Mouse (Mus musculus) erythroblast, adult 5-6 weeks (primary cell): ENCODE results near the gene Uba2. TPM values are rescaled to one million over a fixed set of nuclear protein-coding genes. Genes with fewer than 3 reads are reported as not detected.
A peak's percentile ranks its signal among the peaks of the same experiment; 100 is the strongest.
"Not testable (repeated sequence)": the region's sequence is repeated elsewhere in the genome, so short reads cannot be mapped to it uniquely, and the experiment has no call there.

Experiments used
- ATAC-seq: replicated peaks from 2 replicates; pipeline ENCODE4 v1.8.0; 2016; ENCODE audit warnings: moderate number of reproducible peaks, mild to moderate bottlenecking, moderate TSS enrichment, inconsistent platforms; ENCODE audit not compliant: poor library complexity, low FRiP score, severe bottlenecking
- total RNA-seq, 2 experiments: library from RNA; stranded (forward) in 1 of 2; stranded (reverse) in 1 of 2; fragments of 150-400 nt in 1 of 2; fragments of 200-764, 138-1000 nt in 1 of 2; gene quantifications; 2 replicates each; pipeline versions ENCODE4 v1.2.3 to v1.2.4; 2015 to 2017; ENCODE audit warnings: low replicate concordance in 2 of 2

The Uba2 gene
- total RNA-seq (2015; ENCODE audit: low replicate concordance): 35.2 and 65.0 TPM in 2 replicates
- total RNA-seq (2017; ENCODE audit: low replicate concordance): 49.3 and 70.3 TPM in 2 replicates

GRCm38 (mm10) chr7:34169454-34169853 lies at the start of gene Uba2:
Gene Uba2 (minus strand): TSS chr7:34169599.
- no peak for ATAC-seq

GRCm38 (mm10) chr7:34218496-34218895 lies 49.1 kb upstream of the Uba2 start:
- ATAC-seq: no peak

GRCm38 (mm10) chr7:34216474-34216873 lies 47.1 kb upstream of the Uba2 start:
- no peak for ATAC-seq

- ATAC-seq: no peak
Observed at GRCm38 (mm10) chr7:34215481-34215880, 46.1 kb upstream of the Uba2 start.

- no peak for ATAC-seq
Observed at GRCm38 (mm10) chr7:34214644-34215043, 45.2 kb upstream of the Uba2 start.

GRCm38 (mm10) chr7:34213281-34213680 lies 43.9 kb upstream of the Uba2 start:
- ATAC-seq: no peak

GRCm38 (mm10) chr7:34208027-34208745 lies 38.8 kb upstream of the Uba2 start:
- ATAC-seq: no peak

- ATAC-seq: no peak
Observed at GRCm38 (mm10) chr7:34206331-34206730, 36.9 kb upstream of the Uba2 start.

GRCm38 (mm10) chr7:34202147-34202546 lies 32.7 kb upstream of the Uba2 start:
- ATAC-seq: not testable (repeated sequence)

GRCm38 (mm10) chr7:34200829-34201228 lies 31.4 kb upstream of the Uba2 start:
- ATAC-seq: no peak

GRCm38 (mm10) chr7:34198346-34198745 lies 28.9 kb upstream of the Uba2 start:
- peak; percentile 62; the same call in 1 of the 2 replicates for ATAC-seq

GRCm38 (mm10) chr7:34196132-34197128 lies 27.0 kb upstream of the Uba2 start, which contains the start of gene Pdcd2l:
Gene Pdcd2l (minus strand): TSS chr7:34196661.
- peak; percentile 95 for ATAC-seq

- ATAC-seq: 0 out of 2 replicates have a peak, but pooled peaks have one; percentile 47
Observed at GRCm38 (mm10) chr7:34195632-34196031, 26.2 kb upstream of the Uba2 start.

GRCm38 (mm10) chr7:34192825-34193224 lies 23.4 kb upstream of the Uba2 start:
- ATAC-seq: no peak

GRCm38 (mm10) chr7:34189376-34189989 lies 20.1 kb upstream of the Uba2 start:
- no peak for ATAC-seq

- ATAC-seq: no peak
Observed at GRCm38 (mm10) chr7:34183794-34184193, 14.4 kb upstream of the Uba2 start.

GRCm38 (mm10) chr7:34183356-34183755 lies 14.0 kb upstream of the Uba2 start:
- no peak for ATAC-seq

- not testable (repeated sequence) for ATAC-seq
Observed at GRCm38 (mm10) chr7:34176241-34176640, 6.8 kb upstream of the Uba2 start.

- ATAC-seq: no peak
Observed at GRCm38 (mm10) chr7:34172251-34172650, 2.9 kb upstream of the Uba2 start.
